Mouse (Mus musculus) WW6 (cell line): ENCODE results near the gene Kdm1a.

Experiments used
- DNase-seq: peaks from one replicate; pipeline ENCODE4 v3.0.0-alpha.2; 2013; ENCODE audit warnings: low read depth, low spot score

The Kdm1a gene

GRCm38 (mm10) chr4:136526412-136526811, 76.1 kb downstream of the Kdm1a start:
- DNase-seq, result peak; percentile 11

GRCm38 (mm10) chr4:136524309-136524708, 78.2 kb downstream of the Kdm1a start:
- DNase-seq, result no peak

GRCm38 (mm10) chr4:136521898-136522297, 80.6 kb downstream of the Kdm1a start:
- DNase-seq, result no peak

DNA sequence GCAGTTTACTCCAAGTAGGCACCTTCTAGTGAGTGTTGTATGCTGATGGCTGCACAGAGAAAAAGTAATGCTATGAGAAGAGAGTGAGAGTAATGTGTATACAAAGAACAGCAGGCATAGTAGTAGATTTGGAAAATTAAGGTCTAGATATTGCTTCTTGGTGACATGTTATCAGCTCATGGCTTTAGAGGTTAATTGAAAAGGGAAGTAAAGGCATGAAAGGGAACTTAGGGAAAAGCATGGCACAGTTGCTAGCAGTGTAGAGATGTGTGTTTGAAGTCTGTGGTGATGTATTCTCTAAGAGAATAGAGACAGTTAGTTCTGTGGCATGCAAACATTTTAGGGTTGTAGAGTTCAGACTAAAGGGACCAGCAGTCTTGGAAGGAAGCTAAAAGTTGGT, 82.7 kb downstream of the Kdm1a start:
- DNase-seq, result no peak

- no peak for DNase-seq
Observed at GRCm38 (mm10) chr4:136518576-136518975, 83.9 kb downstream of the Kdm1a start.

GRCm38 (mm10) chr4:136518141-136518540, 84.4 kb downstream of the Kdm1a start:
- no peak for DNase-seq

DNA sequence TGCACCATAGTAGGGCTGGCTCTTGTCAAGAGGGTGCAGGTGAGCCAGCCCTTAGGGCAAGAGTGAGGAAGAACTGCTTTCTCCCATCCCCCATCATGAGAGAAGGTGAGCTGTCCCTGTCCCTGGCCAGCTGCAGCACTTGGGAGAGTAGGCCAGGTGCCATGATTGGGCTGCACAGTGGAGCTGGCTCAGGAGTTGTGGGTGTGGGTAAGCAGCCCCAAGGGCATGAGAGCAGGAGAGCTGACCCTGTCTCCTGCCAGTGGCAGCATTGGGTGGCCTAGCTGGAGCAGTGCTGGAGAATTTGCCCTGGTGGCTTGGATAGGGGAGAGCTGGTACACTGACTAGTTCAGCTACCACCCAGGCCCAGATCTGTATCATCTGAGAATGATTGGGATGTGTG, 89.6 kb downstream of the Kdm1a start:
- DNase-seq, result no peak

- no peak for DNase-seq
Observed at GRCm38 (mm10) chr4:136511708-136512107, 90.8 kb downstream of the Kdm1a start.

GRCm38 (mm10) chr4:136509857-136510256, 92.7 kb downstream of the Kdm1a start:
- no peak for DNase-seq

- DNase-seq, result no peak
Observed at GRCm38 (mm10) chr4:136505426-136506215, 96.9 kb downstream of the Kdm1a start.
